Mouse (Mus musculus) T-helper 2 cell (primary cell): Measurements from ENCODE around the gene Tecta.

ENCODE experiments used
- in situ Hi-C: fragments of 300-600 bp; cut with MboI, MseI; formaldehyde crosslinking; loops from one replicate; pipeline ENCODE4 v1.15.1; 2025; ENCODE audit warnings: high pct_unique_total_duplicates

Tecta gene

DNA sequence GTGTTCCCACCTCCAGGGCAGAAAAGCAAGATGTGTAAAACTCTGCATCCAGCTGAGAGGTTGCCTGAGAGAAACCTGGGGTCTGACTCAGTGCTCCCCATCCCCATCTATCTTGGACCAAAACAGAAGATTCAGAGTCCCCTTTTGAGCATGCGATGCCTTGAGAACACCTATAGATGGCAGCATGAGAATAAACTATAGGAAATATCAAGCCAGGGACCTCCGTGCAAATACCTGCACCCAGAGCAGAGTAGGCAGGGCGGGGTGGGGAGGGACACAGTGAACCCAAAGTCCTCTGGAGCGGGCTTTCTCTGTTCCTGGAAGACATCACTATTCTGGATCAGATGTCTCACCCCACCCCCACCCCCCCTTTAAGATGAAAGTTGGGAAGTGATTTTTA is 11.2 kb downstream of the Tecta start:
- in situ Hi-C loops = no loop called here

DNA sequence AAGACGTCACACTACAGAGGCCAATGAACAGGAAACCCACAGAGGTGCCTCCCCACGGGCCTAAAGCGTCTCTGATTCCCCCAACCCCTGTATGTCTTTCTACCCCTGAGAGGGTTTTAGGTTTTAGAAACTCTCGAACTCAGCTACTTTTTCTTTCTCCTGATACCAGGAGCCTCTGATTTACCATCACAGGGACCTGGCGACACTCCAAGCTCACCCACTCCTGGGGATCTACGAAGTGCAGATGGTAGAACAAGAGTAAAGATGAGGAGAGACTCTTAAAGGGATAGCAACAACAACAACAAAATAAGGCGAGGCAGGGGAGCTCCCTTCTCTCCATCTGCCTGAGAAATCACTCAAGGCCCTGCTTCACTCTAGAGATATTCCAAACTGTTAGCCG is 12.7 kb downstream of the Tecta start:
- in situ Hi-C loops = no loop called here

DNA sequence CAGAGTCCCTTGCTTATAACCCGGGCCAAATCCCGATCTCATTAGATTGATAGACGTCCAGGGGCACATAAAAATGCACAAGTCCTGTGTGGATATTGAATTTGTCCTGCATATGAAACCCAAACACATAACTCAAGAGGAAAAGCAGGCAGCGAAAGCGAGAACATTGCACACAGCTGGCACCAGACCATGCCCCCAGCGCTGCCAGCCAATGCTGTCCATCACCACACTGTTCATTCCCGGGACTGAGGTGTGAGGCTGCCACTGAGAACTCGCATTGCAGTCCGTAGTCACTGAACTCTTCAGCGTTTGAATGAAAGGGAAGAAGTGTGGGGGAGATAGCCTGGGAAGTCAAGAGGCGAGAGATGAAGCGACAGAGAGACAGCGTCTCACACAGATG is 14.1 kb downstream of the Tecta start:
- in situ Hi-C loops = no loop called here

GRCm38 (mm10) chr9:42382628-42383347 is 16.9 kb downstream of the Tecta start:
- in situ Hi-C loops = no loop called here

- in situ Hi-C loops = no loop called here
Observed at GRCm38 (mm10) chr9:42382063-42382462, 17.7 kb downstream of the Tecta start.

GRCm38 (mm10) chr9:42378071-42378470 is 21.7 kb downstream of the Tecta start:
- in situ Hi-C loops = no loop called here

DNA sequence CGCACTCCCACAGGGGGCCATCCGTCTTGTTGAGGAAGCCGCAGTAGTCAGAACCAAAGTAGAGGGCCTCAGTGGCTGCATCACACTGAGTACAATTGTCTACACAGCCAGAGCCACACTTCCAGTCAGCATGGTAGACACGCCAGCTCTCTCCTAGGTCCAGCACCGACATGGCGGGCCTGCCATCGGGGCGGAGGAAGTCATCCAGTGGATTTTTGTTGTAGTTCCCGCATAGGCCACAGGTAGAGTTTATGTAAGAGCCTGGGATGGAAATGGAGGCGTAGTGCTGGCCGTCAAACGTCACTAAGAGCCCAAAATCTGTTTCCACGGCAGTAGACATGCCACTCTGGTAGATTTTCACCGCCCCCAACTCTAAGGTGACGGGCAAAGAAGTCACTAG is 22.1 kb downstream of the Tecta start:
- in situ Hi-C loops = no loop called here

- in situ Hi-C loops = no loop called here
Observed at GRCm38 (mm10) chr9:42371670-42372368, 27.9 kb downstream of the Tecta start.

DNA sequence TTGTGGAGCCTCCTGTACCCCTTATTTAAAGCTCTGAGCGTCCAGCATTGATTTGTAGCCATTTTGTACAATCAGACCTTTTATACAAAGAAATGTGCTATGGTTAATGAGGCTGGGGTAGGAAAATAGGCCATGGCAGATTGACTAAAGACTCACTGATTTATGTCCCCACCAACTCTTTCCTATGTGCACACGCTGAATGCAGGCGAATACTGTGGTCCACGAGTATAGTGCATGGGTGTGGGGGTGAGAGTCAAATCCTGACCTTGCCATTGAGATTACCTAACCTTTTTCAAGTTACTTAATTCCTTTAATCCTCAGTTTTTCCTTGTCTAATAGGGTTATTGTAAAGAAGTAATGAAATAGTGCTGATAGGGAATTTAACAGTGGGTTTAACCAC is 42.1 kb downstream of the Tecta start:
- in situ Hi-C loops = no loop called here

GRCm38 (mm10) chr9:42354871-42355270 is 44.9 kb downstream of the Tecta start:
- in situ Hi-C loops = no loop called here

GRCm38 (mm10) chr9:42349791-42350190 is 49.9 kb downstream of the Tecta start:
- in situ Hi-C loops = no loop called here

DNA sequence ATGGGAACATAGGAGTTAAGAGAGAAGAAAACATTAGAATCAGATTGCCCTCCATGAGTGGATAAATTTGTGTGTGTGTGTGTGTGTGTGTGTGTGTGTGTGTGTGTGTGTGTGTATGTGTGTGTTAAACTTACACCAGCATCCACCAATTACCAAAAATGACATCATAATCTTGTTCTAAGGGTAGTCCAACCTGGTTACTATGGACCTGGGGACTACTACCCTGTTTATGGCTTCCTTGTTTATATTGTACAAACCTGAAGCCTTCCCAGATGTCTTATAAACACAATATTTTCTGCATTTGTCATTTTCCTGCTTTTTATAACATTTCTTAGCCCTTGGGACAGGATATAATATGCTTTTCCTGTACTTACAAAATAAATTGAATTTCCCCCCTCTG is 53.4 kb downstream of the Tecta start:
- in situ Hi-C loops = no loop called here

- in situ Hi-C loops = loop anchor here (10.0 kb wide), 1 partner anchor 606 kb away; the partner anchor contains the start of gene Grik4
Observed at GRCm38 (mm10) chr9:42339151-42339550, 60.6 kb downstream of the Tecta start.

DNA sequence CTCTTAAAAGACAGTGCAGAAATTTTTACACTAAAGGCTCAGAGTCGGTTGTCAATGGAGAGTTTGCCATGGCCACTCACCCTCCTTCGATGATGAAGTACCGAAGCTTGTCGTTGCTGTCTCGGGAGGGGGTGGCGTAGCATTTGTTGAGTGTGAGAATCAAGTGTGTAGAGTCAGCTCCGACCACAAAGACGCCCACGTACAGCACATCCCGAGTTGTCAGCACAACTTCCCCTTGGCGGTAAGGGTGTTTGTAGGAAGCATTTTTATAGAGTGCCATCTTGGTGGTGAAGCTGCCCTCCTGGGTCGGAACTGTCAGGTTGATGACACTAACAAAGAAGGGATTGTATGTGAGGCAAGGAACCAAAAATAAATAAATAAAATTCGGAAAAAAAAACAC is 62.7 kb downstream of the Tecta start:
- in situ Hi-C loops = loop anchor here (10.0 kb wide), 1 partner anchor 608 kb away; the partner anchor contains the start of gene Grik4

GRCm38 (mm10) chr9:42336575-42336974 is 63.2 kb downstream of the Tecta start:
- in situ Hi-C loops = loop anchor here (10.0 kb wide), 1 partner anchor 608 kb away; the partner anchor contains the start of gene Grik4

GRCm38 (mm10) chr9:42334885-42335284 is 64.8 kb downstream of the Tecta start:
- in situ Hi-C loops = loop anchor here (5.0 to 10.0 kb wide), 2 partner anchors 62 to 610 kb away; partner anchors contain the start of genes Grik4 and Tecta

DNA sequence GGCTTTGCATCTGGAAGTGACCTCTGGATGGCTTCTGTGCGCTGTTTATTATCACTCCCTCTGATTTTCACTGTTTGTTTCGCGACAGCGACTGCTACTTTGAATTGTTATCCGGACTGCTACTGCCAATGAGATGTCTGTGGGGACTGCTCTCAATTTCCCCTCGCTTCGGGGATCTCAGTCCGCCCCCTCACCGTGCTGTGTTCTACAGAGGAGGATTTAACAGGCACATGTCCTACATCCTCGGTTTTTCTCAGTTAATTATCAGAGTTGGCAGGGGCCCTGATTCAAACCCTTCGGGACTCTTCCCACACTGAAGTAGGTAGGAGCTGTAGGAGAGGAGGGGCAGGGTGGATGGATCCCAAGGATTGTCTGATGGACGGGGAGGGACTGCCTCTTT is 67.0 kb downstream of the Tecta start:
- in situ Hi-C loops = loop anchor here (5.0 to 10.0 kb wide), 2 partner anchors 65 to 612 kb away; partner anchors contain the start of genes Grik4 and Tecta

- in situ Hi-C loops = loop anchor here (5.0 to 10.0 kb wide), 2 partner anchors 66 to 613 kb away; partner anchors contain the start of genes Grik4 and Tecta
Observed at GRCm38 (mm10) chr9:42331341-42331740, 68.4 kb downstream of the Tecta start.

- in situ Hi-C loops = loop anchor here (5.0 to 10.0 kb wide), 2 partner anchors 68 to 615 kb away; partner anchors contain the start of genes Grik4 and Tecta
Observed at GRCm38 (mm10) chr9:42329753-42330152, 70.0 kb downstream of the Tecta start.

DNA sequence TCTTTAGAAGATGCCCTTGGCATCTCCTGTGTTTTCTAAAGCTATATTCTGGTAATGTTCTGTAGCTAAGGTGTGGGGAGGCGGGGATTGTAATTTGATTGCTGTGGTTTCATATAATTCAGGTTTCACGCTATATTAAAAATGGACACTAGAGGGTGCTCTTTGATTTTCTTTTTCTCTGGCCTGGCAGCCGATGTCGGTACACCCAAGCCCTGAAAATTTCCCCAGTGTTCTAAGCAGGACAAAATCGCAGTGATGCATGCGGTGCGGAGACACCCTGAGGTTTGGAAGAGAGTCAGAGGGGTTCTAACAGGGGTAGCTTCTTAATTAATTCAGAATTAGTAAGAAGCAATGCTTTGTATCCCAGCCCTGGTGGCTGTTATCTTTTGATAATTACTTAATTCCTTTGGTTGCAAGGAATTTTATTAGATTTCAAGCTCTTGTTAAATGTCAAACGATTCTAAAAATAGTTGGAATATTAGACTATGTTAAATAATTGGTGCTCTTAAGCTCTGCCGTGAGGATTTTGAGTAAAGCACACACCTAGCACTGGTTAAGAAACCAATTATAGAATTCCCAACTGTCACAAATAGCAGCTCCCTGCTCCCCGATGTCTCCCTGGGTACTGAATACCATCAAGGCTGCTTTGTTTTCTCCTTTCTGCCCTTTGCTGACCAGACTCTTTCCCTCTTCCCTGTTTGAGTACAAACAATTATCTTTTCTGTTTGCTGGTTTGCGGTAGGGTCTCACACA is 72.9 kb downstream of the Tecta start:
- in situ Hi-C loops = no loop called here

DNA sequence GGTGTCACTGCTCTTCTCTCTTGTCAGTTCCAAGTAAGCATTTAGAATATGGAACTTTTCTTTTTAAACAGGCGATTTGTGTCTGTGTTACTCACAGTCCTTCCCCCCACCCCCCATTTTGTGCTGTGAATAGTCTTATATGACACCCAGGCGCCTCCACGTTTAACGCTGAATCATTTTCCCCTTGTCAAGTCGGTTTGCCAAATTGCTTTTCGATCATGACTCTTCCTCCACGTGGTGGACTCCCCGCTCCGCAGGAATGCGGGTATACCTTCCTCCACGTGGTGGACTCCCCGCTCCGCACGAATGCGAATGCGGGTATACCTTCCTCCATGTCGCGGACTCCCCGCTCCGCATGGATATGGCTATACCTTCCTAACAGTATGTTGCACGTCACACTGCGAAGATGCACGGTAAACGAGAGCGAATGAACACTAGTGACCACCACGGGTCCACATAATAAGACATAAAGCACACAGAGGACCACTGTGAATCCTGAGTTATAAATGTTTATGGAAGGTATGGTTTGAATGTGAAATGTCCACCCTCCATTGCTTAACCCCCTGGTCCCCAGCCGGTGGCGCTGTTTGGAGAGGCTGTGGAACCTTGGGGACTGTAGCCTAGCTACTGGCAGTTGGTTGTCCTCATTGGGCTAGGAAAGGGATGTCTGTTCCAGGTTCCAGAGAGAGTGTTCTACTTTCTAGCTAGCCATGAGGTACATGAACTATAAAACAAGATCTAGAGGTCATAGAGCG is 74.9 kb downstream of the Tecta start:
- in situ Hi-C loops = no loop called here
